Mouse (Mus musculus): ENCODE measurements around the gene Golga4. TPM values are rescaled to one million over a fixed set of nuclear protein-coding genes. Genes with fewer than 3 reads are reported as not detected.

Gene Golga4
- polyA plus RNA-seq, 1 experiment from 2014 or later, result 47.1 TPM

DNA sequence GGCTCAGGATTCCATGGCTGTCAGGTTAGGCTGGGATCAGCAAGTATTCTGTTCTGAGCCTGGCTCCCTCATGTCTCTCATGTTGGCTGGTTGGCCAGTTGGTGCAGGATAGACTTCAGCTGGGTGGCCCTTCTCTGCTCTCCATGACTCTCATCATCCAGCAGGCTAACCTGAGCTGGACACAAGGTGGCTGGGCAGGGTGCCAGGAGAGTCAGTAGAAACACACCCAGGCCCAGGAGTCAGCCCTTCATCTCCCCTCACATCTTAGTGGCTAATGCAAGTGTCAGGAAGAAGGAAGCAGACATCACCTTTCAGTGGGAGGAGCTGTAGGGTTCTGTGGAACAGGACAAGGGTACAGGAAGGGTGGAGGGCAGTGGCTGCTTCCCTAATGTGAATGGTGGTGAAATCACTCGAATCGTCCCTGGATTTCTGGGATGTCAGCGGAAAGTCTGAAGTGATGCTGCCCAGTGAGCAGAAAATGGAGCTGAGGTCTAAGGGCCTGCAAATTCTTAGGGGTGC is 112.7 kb downstream of the Golga4 start:
- H3K4me2 ChIP-seq (replicated peaks), result no peak overlapping the region
- H3K27ac ChIP-seq, result no peak overlapping the region
- no peaks in the 10 kb centered on the region for H3K36me3 ChIP-seq (replicated peaks; ENCODE audit: control insufficient read depth, insufficient read depth)
- H3K9me3 ChIP-seq (ENCODE audit: control insufficient read depth, low read length), result no peaks in the 10 kb centered on the region
- ATAC-seq (ENCODE audit: low FRiP score), result no peak
- no peak for DNase-seq (ENCODE audit: low spot score)
- no peaks in the 10 kb centered on the region for H3K27me3 ChIP-seq (ENCODE audit: control insufficient read depth, insufficient read depth, low read length)
- H3K4me1 ChIP-seq (replicated peaks; ENCODE audit: control insufficient read depth, insufficient read depth, low read length), result no peaks in the 10 kb centered on the region
- no peak overlapping the region for H3K9ac ChIP-seq
- H3K4me3 ChIP-seq (replicated peaks; ENCODE audit: low read length), result no peak overlapping the region
- WGBS, result 85% methylated on average over 3 of the region's 3 CpGs

DNA sequence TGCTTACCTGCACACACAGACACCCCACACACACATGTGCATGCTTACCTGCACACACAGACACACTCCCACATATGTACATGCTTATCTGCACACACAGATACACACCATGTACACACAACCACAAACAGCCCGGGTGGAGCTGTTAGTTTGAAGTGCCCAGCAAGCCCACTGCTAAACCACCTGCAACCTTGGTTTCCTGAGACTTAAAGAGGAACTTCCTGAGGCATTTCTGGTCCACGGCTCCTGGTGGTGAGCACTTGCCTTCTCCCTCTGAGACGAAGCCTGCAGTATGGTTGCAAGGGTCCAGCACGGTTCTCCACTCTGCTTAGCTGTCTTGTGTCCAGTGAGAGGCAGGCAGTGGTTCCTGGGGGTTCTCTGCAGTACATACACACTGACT is 114.7 kb downstream of the Golga4 start:
- H3K4me3 ChIP-seq (replicated peaks; ENCODE audit: low read length), result no peak overlapping the region
- no peak overlapping the region for H3K27ac ChIP-seq
- no peaks in the 10 kb centered on the region for H3K27me3 ChIP-seq (ENCODE audit: control insufficient read depth, insufficient read depth, low read length)
- no peak for ATAC-seq (ENCODE audit: low FRiP score)
- no peaks in the 10 kb centered on the region for H3K9me3 ChIP-seq (ENCODE audit: control insufficient read depth, low read length)
- no peak for DNase-seq (ENCODE audit: low spot score)
- no peak overlapping the region for H3K4me2 ChIP-seq (replicated peaks)
- no peaks in the 10 kb centered on the region for H3K36me3 ChIP-seq (replicated peaks; ENCODE audit: control insufficient read depth, insufficient read depth)
- 69% methylated on average over 4 of the region's 4 CpGs for WGBS
- H3K4me1 ChIP-seq (replicated peaks; ENCODE audit: control insufficient read depth, insufficient read depth, low read length), result no peaks in the 10 kb centered on the region
- no peak overlapping the region for H3K9ac ChIP-seq

DNA sequence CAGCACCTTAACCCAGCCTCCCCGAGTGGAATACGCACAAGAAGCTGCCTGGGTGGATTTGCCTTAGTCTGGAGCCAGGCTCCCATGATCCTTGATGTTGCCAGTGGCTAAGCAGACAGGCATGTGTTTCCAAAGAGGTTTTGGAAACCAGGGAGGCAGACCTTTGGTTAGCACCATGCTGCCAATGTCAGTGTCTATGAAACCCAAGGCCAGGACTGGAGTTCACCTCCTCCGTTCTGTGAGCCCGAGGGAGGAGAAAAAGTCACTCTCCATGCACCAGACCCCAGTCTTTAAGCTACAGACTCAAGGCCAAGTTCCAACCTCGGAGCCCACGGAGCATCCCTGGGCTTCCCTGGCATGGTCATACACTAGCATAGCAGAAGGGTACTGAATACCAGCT is 115.6 kb downstream of the Golga4 start:
- Histone ChIP-seq H3K4me1 (replicated peaks; ENCODE audit: control insufficient read depth, insufficient read depth, low read length) (no peaks in the 10 kb centered on the region), H3K4me3 (replicated peaks; ENCODE audit: low read length) (no peak overlapping the region), H3K9me3 (ENCODE audit: control insufficient read depth, low read length) (no peaks in the 10 kb centered on the region), H3K4me2 (replicated peaks) (no peak overlapping the region), H3K27me3 (ENCODE audit: control insufficient read depth, insufficient read depth, low read length) (no peaks in the 10 kb centered on the region), H3K9ac (no peak overlapping the region), H3K36me3 (replicated peaks; ENCODE audit: control insufficient read depth, insufficient read depth) (no peaks in the 10 kb centered on the region), H3K27ac (no peak overlapping the region)
- ATAC-seq (ENCODE audit: low FRiP score) (no peak), DNase-seq (ENCODE audit: low spot score) (no peak)
- 92% methylated on average over 6 of the region's 6 CpGs for WGBS

DNA sequence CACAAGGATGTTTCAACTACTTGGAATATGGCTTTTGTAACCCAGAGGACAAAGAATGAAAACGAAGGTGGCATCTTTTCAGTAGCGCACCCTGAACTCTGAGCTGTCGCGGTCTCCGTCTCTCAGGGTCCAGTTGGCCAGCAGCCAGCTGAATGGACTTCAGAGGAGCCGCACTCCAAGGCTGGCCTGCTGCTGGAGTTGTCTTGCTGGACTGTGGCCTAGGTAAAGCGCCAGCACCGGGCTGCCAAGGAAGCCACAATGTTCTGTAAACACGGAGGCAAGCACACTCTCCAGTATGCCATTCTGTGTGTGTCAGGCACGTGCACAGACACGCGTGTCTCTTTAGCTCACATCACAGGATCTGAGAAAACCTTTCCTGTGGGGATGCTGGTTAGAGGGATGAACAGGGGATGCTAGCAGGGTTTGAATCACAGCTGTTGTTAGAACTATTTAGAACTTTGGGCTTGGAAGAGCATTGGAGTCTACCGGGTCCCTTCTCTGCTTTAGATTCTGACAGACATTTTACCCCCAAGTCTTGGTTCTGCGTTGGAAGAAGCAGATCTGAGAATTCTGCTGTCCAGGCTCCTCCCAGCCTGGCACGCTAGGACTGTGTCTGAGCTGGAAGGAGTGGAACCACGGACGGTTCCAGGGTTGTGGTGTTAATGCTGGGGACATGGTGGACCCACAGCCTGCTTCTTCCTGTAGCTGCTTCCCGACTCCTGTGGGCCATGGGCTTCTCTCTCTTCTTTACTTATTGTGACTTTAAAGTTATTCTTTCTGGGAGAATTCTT is 116.5 kb downstream of the Golga4 start:
- 85% methylated on average over 18 of the region's 18 CpGs for WGBS
- DNase-seq (ENCODE audit: low spot score) (no peak), ATAC-seq (ENCODE audit: low FRiP score) (no peak)
- Histone ChIP-seq H3K27me3 (ENCODE audit: control insufficient read depth, insufficient read depth, low read length) (no peaks in the 10 kb centered on the region), H3K9ac (no peak overlapping the region), H3K4me1 (replicated peaks; ENCODE audit: control insufficient read depth, insufficient read depth, low read length) (no peaks in the 10 kb centered on the region), H3K27ac (no peak overlapping the region), H3K9me3 (ENCODE audit: control insufficient read depth, low read length) (no peaks in the 10 kb centered on the region), H3K4me3 (replicated peaks; ENCODE audit: low read length) (no peak overlapping the region), H3K4me2 (replicated peaks) (no peak overlapping the region), H3K36me3 (replicated peaks; ENCODE audit: control insufficient read depth, insufficient read depth) (no peaks in the 10 kb centered on the region)

- no peaks in the 10 kb centered on the region for H3K27me3 ChIP-seq (ENCODE audit: control insufficient read depth, insufficient read depth, low read length)
- H3K4me1 ChIP-seq (replicated peaks; ENCODE audit: control insufficient read depth, insufficient read depth, low read length), result no peaks in the 10 kb centered on the region
- H3K9me3 ChIP-seq (ENCODE audit: control insufficient read depth, low read length), result no peaks in the 10 kb centered on the region
- 75% methylated on average over 9 of the region's 9 CpGs for WGBS
- no peak overlapping the region for H3K4me3 ChIP-seq (replicated peaks; ENCODE audit: low read length)
- no peak overlapping the region for H3K4me2 ChIP-seq (replicated peaks)
- no peaks in the 10 kb centered on the region for H3K36me3 ChIP-seq (replicated peaks; ENCODE audit: control insufficient read depth, insufficient read depth)
- H3K27ac ChIP-seq, result no peak overlapping the region
- no peak overlapping the region for H3K9ac ChIP-seq
- no peak for DNase-seq (ENCODE audit: low spot score)
- no peak for ATAC-seq (ENCODE audit: low FRiP score)
Observed at GRCm38 (mm10) chr9:118623483-118623882, 117.4 kb downstream of the Golga4 start.

- Histone ChIP-seq H3K9me3 (ENCODE audit: control insufficient read depth, low read length) (no peaks in the 10 kb centered on the region), H3K4me2 (replicated peaks) (no peak overlapping the region), H3K9ac (no peak overlapping the region), H3K27me3 (ENCODE audit: control insufficient read depth, insufficient read depth, low read length) (no peaks in the 10 kb centered on the region), H3K4me1 (replicated peaks; ENCODE audit: control insufficient read depth, insufficient read depth, low read length) (no peaks in the 10 kb centered on the region), H3K4me3 (replicated peaks; ENCODE audit: low read length) (no peak overlapping the region), H3K36me3 (replicated peaks; ENCODE audit: control insufficient read depth, insufficient read depth) (no peaks in the 10 kb centered on the region), H3K27ac (no peak overlapping the region)
- 38% methylated on average over 7 of the region's 7 CpGs for WGBS
- DNase-seq (ENCODE audit: low spot score), result no peak
- ATAC-seq (ENCODE audit: low FRiP score), result no peak
Observed at GRCm38 (mm10) chr9:118624146-118624545, 118.1 kb downstream of the Golga4 start.

GRCm38 (mm10) chr9:118629763-118630379 is 123.8 kb downstream of the Golga4 start:
- no peak overlapping the region for H3K4me3 ChIP-seq (replicated peaks; ENCODE audit: low read length)
- H3K27me3 ChIP-seq (ENCODE audit: control insufficient read depth, insufficient read depth, low read length), result no peaks in the 10 kb centered on the region
- H3K4me2 ChIP-seq (replicated peaks), result no peak overlapping the region
- no peak overlapping the region for H3K9ac ChIP-seq
- no peak overlapping the region for H3K27ac ChIP-seq
- no peaks in the 10 kb centered on the region for H3K36me3 ChIP-seq (replicated peaks; ENCODE audit: control insufficient read depth, insufficient read depth)
- H3K4me1 ChIP-seq (replicated peaks; ENCODE audit: control insufficient read depth, insufficient read depth, low read length), result no peaks in the 10 kb centered on the region
- no peaks in the 10 kb centered on the region for H3K9me3 ChIP-seq (ENCODE audit: control insufficient read depth, low read length)
- ATAC-seq (ENCODE audit: low FRiP score) (no peak), DNase-seq (ENCODE audit: low spot score) (no peak)
- WGBS, result 61% methylated on average over 6 of the region's 6 CpGs

Other genes with a start within 250 kb of the Golga4 start
- 0.66 and 1.1 TPM in 2 replicates for gene Eomes, start 28.1 kb upstream of the Golga4 start, polyA plus RNA-seq (2014; fragmentation: Nextera tagmentation; extraction: Ambion mirVana)
- 2.7 and 4.4 TPM in 2 replicates for gene Itga9, start 100.4 kb downstream of the Golga4 start, polyA plus RNA-seq (2014; fragmentation: Nextera tagmentation; extraction: Ambion mirVana)

Measured in hindbrain, embryonic 14.5 days (tissue).